Comparison of ENCODE assay signal across 7 mouse cellular contexts in the genomic region with DNA sequence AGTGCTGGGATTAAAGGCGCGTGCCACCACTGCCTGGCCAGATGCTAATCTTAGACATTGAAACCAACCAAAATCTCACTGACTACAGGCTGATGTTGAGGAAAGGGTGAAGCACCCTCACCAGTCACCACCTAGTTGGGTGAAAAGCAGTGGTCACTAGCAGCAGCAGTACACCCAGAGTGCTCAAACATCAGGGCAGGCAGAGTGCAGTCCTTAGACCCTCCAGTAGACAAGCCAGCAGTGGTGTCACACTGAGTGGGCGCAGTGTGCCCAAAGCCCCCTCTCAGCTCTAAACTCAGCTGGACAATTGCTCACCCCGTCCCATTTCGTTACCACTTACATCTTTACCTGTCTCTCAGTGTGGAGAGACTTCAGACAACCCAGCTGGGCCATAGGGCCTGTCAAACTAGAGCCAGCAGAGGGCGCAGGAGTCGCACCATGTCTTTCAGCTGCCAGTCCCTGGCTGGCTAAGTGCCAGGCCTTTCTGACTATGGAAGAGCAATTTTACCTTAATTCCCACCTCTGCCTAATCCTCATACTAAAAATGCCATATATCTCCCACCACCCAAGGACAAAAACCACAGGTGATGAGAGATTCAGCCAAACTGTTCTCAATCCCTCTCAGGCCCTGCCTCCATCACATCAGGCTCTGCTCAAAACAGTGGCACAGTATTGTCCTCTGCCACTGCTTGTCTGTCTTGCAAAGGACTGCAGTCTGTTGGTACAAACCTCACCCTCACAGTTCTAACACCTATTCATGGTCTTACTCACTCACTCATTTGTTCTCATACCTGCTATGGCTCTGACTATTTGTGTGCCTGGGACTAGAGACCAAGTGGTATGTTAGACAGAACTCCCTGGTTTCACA. TPM values are rescaled to one million over a fixed set of nuclear protein-coding genes. Genes with fewer than 3 reads are reported as not detected.
DNase-seq lines count a peak whose midpoint lies in the region; ATAC-seq and TF ChIP-seq lines count a peak whose summit lies in the region.

No protein-coding gene starts in this region.

- ATAC-seq in Patski = no peak
- ATAC-seq in cerebellum, adult (ENCODE audit: insufficient number of reproducible peaks, low FRiP score, low TSS enrichment) = peak; percentile 47; the same call in 1 of the 2 replicates
- peak; percentile 44 for ATAC-seq in forebrain, embryonic 14.5 days
- ATAC-seq in hindbrain, embryonic 13.5 days (ENCODE audit: low FRiP score) = 0 out of 2 replicates have a peak, but pooled peaks have one; percentile 43
- ATAC-seq in megakaryocyte progenitor cell, adult 5-6 weeks (replicated peaks; ENCODE audit: poor library complexity) = peak; percentile 92

- H3K36me3 ChIP-seq in forebrain, embryonic 14.5 days (ENCODE audit: control insufficient read depth, insufficient read depth, low read length) = peaks cover 83% of the 10 kb centered on the region
- peaks cover 92% of the 10 kb centered on the region for H3K36me3 ChIP-seq in hindbrain, embryonic 13.5 days

- POLR2A ChIA-PET in Patski (lab: Charles Lee) = no interaction called here

- TF ChIP-seq CTCF in Patski (IDR thresholded peaks at IDR 0.05) = peak; percentile 93

- no peaks in the 10 kb centered on the region for H3K27me3 ChIP-seq in Patski
- H3K27me3 ChIP-seq in forebrain, embryonic 14.5 days (replicated peaks; ENCODE audit: control insufficient read depth, insufficient read depth, low read length) = no peaks in the 10 kb centered on the region
- H3K27me3 ChIP-seq in hindbrain, embryonic 13.5 days = no peaks in the 10 kb centered on the region

- no peak overlapping the region for H3K27ac ChIP-seq in forebrain, embryonic 14.5 days (ENCODE audit: low read depth, low read length)
- H3K27ac ChIP-seq in hindbrain, embryonic 13.5 days = no peak overlapping the region

- in situ Hi-C loops in Patski (cut with MboI; ENCODE audit: low pct_unique_long_range_greater_than_20kb) = loop anchor here (5.0 kb wide), 1 partner anchor 77 kb away; no protein-coding TSS in a partner anchor

- H3K4me2 ChIP-seq in forebrain, embryonic 14.5 days (ENCODE audit: low read length) = no peak overlapping the region
- no peak overlapping the region for H3K4me2 ChIP-seq in hindbrain, embryonic 13.5 days

- WGBS in forebrain, embryonic 14.5 days = 73% methylated on average over 7 of the region's 7 CpGs
- WGBS in hindbrain, embryonic 13.5 days = 84% methylated on average over 7 of the region's 7 CpGs

- no peaks in the 10 kb centered on the region for H3K9me3 ChIP-seq in forebrain, embryonic 14.5 days (replicated peaks; ENCODE audit: control insufficient read depth, low read length)
- H3K9me3 ChIP-seq in hindbrain, embryonic 13.5 days = no peaks in the 10 kb centered on the region

- H3K4me3 ChIP-seq in forebrain, embryonic 14.5 days (ENCODE audit: low read depth, low read length) = no peak overlapping the region
- H3K4me3 ChIP-seq in hindbrain, embryonic 13.5 days = no peak overlapping the region

- CTCF ChIA-PET in Patski (lab: Charles Lee) = interaction anchor here (1.1 to 1.9 kb wide), 6 partner anchors 11 to 75 kb away, joined by 3 to 6 read pairs (median 3); no protein-coding TSS in a partner anchor

- no peaks in the 10 kb centered on the region for H3K4me1 ChIP-seq in forebrain, embryonic 14.5 days (ENCODE audit: control insufficient read depth, insufficient read depth, low read length)
- H3K4me1 ChIP-seq in hindbrain, embryonic 13.5 days (replicated peaks) = no peaks in the 10 kb centered on the region

- H3K9ac ChIP-seq in forebrain, embryonic 14.5 days (ENCODE audit: low read length) = no peak overlapping the region
- H3K9ac ChIP-seq in hindbrain, embryonic 13.5 days = no peak overlapping the region

- peak; percentile 27 for DNase-seq in Patski (ENCODE audit: low read depth, low spot score)
- DNase-seq in forebrain, embryonic 14.5 days (ENCODE audit: low spot score) = peak; percentile 88
- peak; percentile 78 for DNase-seq in left cerebral cortex, adult 11 months (ENCODE audit: low spot score)
- peak; percentile 33 to 75 for DNase-seq in spleen, adult 18-20 months

RNA-seq across cellular contexts. Expression of gene Ripk4, which starts 41.3 kb away (rescaled TPM):
- polyA plus RNA-seq in Patski (2021) = 2.3 TPM
- 0.67 TPM in 2 replicates for polyA plus RNA-seq in forebrain, embryonic 14.5 days (2014; fragmentation: Nextera tagmentation; extraction: Ambion mirVana)
- 0.53 and 0.63 TPM in 2 replicates for polyA plus RNA-seq in hindbrain, embryonic 13.5 days (2015; fragmentation: Nextera tagmentation; extraction: Ambion mirVana)
- total RNA-seq in megakaryocyte progenitor cell, adult 5-6 weeks (2015) = not detected in 2 replicates
- under 0.01 TPM in 1 of 2 replicates, not detected in the other for total RNA-seq in megakaryocyte progenitor cell, adult 5-6 weeks (2017)

RNA-seq across cellular contexts. Expression of gene Prdm15, which starts 46.7 kb away (rescaled TPM):
- polyA plus RNA-seq in Patski (2021) = 6.8 TPM
- polyA plus RNA-seq in forebrain, embryonic 14.5 days (2014; fragmentation: Nextera tagmentation; extraction: Ambion mirVana) = 9.5 and 12.1 TPM in 2 replicates
- 11.2 and 14.5 TPM in 2 replicates for polyA plus RNA-seq in hindbrain, embryonic 13.5 days (2015; fragmentation: Nextera tagmentation; extraction: Ambion mirVana)
- total RNA-seq in megakaryocyte progenitor cell, adult 5-6 weeks (2015) = 6.6 and 10.9 TPM in 2 replicates
- 10.0 and 11.1 TPM in 2 replicates for total RNA-seq in megakaryocyte progenitor cell, adult 5-6 weeks (2017)

Comparison
In these comparisons a context has a peak if more than half of its experiments do, and no peak if none do; other contexts are left out.
1. DNase-seq: peak in every context shown above with its lines; median percentile 88 in forebrain, embryonic 14.5 days; 78 in left cerebral cortex, adult 11 months; 54 in spleen, adult 18-20 months; 27 in Patski.